Mouse (Mus musculus) kidney, embryonic 16.5 days (tissue): ENCODE results near the gene Usp49. TPM values are rescaled to one million over a fixed set of nuclear protein-coding genes. Genes with fewer than 3 reads are reported as not detected.
A peak's percentile ranks its signal among the peaks of the same experiment; 100 is the strongest.

Experiments used
- ATAC-seq: fragments of 200-750 bp; cut with Nextera tagmentation; 2 replicates; pipeline ENCODE4 v1.8.0; 2017; ENCODE audit warnings: moderate TSS enrichment; ENCODE audit not compliant: low FRiP score, low TSS enrichment
- H3K27ac ChIP-seq: fragments of 300-500 bp; sonication (generic); 2 replicates; pipeline ENCODE4 v1.5.1; 2014; ENCODE audit warnings: low read length
- H3K27me3 ChIP-seq: fragments of 300-500 bp; sonication (generic); 2 replicates; pipeline ENCODE4 v1.6.1; 2014; ENCODE audit warnings: low read length, control low read depth, mixed read lengths; ENCODE audit not compliant: insufficient read depth
- H3K36me3 ChIP-seq: fragments of 300-500 bp; sonication (generic); 2 replicates; pipeline ENCODE4 v1.6.1; 2014; ENCODE audit warnings: low read length, control low read depth, mixed read lengths; ENCODE audit not compliant: insufficient read depth
- H3K4me1 ChIP-seq: fragments of 300-500 bp; sonication (generic); 2 replicates; pipeline ENCODE4 v1.6.1; 2014; ENCODE audit warnings: low read length, control low read depth, mixed read lengths; ENCODE audit not compliant: insufficient read depth
- H3K4me2 ChIP-seq: fragments of 300-500 bp; sonication (generic); replicated peaks from 2 replicates; pipeline ENCODE4 v1.6.1; 2014; ENCODE audit warnings: low read depth, low read length
- H3K4me3 ChIP-seq: fragments of 300-500 bp; sonication (generic); 2 replicates; pipeline ENCODE4 v1.5.1; 2014; ENCODE audit warnings: mild to moderate bottlenecking, low read length
- H3K9ac ChIP-seq: fragments of 300-500 bp; sonication (generic); replicated peaks from 2 replicates; pipeline ENCODE4 v1.6.1; 2014; ENCODE audit warnings: low read length
- H3K9me3 ChIP-seq: fragments of 300-500 bp; sonication (generic); 2 replicates; pipeline ENCODE4 v1.6.1; 2016; ENCODE audit warnings: low read length, control low read depth
- WGBS: fragments of 180-500 bp; shearing (Covaris S2); extraction: QIAGEN DNeasy Blood & Tissue Kit; methylation state at CpG from one replicate; pipeline ENCODE4 v1.1.7; 2014; 5-methylcytosine and 5-hydroxymethylcytosine counted together
- polyA plus RNA-seq: library from polyadenylated mRNA; unstranded; fragments of >200 nt; fragmentation: Nextera tagmentation; extraction: Ambion mirVana; gene quantifications from 2 replicates; pipeline ENCODE4 v1.2.1, GENCODE M21; 2015

The Usp49 gene
- polyA plus RNA-seq, 1 experiment from 2014 or later, result 3.7 TPM

DNA sequence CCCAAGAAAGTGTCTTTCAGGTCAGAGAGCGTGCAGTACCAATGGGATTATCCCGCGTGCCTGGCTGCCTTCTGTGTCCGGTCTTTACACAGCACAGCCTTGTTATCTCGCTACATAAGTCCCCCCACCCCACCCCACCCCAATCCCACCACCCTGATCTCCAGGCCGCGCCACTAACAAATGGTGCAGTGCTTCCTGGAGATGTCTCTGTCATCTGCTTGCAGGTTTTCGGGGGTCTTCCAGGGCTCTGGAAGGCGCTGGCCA, 57.8 kb downstream of the Usp49 start, which contains the start of gene Tomm6:
TSS of gene Tomm6 (minus strand) at position 43 of the 264 bp plus-strand sequence.
- H3K27ac ChIP-seq, result peak within 1 kb of the TSS; percentile 72
- ATAC-seq, result no peak
- 0% methylated on average over 9 of the region's 9 CpGs for WGBS
- H3K4me1 ChIP-seq, result peaks cover 15% of the 10 kb centered on the region
- peaks cover 21% of the 10 kb centered on the region; the same call in 1 of the 2 replicates for H3K36me3 ChIP-seq
- H3K9me3 ChIP-seq, result no peaks in the 10 kb centered on the region
- no peaks in the 10 kb centered on the region for H3K27me3 ChIP-seq
- peak within 1 kb of the TSS; percentile 83 for H3K4me2 ChIP-seq
- peak within 1 kb of the TSS; percentile 83 for H3K9ac ChIP-seq
- H3K4me3 ChIP-seq, result peak within 1 kb of the TSS; percentile 75

GRCm38 (mm10) chr17:47688608-47689575, 58.4 kb downstream of the Usp49 start, which contains the start of gene Frs3:
TSS of gene Frs3 (plus strand) at chr17:47689030.
- Histone ChIP-seq H3K9me3 (no peaks in the 10 kb centered on the region), H3K9ac (peak within 1 kb of the TSS; percentile 83), H3K36me3 (peaks cover 19% of the 10 kb centered on the region; the same call in 1 of the 2 replicates), H3K4me3 (peak within 1 kb of the TSS; percentile 75), H3K4me1 (peaks cover 20% of the 10 kb centered on the region), H3K4me2 (peak within 1 kb of the TSS; percentile 83), H3K27me3 (no peaks in the 10 kb centered on the region), H3K27ac (peak within 1 kb of the TSS; percentile 72)
- 1% methylated on average over 57 of the region's 58 CpGs for WGBS
- peak; percentile 68 for ATAC-seq

GRCm38 (mm10) chr17:47689894-47690293, 59.4 kb downstream of the Usp49 start:
- Histone ChIP-seq H3K4me2 (peak overlapping the region; percentile 83; the same call in 1 of the 2 replicates), H3K9ac (no peak overlapping the region), H3K4me1 (peaks cover 26% of the 10 kb centered on the region), H3K27me3 (no peaks in the 10 kb centered on the region), H3K36me3 (peaks cover 11% of the 10 kb centered on the region; the same call in 1 of the 2 replicates), H3K9me3 (no peaks in the 10 kb centered on the region), H3K4me3 (peak overlapping the region; percentile 75), H3K27ac (no peak overlapping the region)
- WGBS, result 82% methylated on average over 8 of the region's 8 CpGs
- ATAC-seq, result no peak

- no peaks in the 10 kb centered on the region for H3K9me3 ChIP-seq
- WGBS, result 94% methylated on average over 3 of the region's 3 CpGs
- no peaks in the 10 kb centered on the region; the same call in 1 of the 2 replicates for H3K27me3 ChIP-seq
- H3K36me3 ChIP-seq, result no peaks in the 10 kb centered on the region
- H3K4me2 ChIP-seq, result no peak overlapping the region
- H3K9ac ChIP-seq, result no peak overlapping the region
- H3K4me1 ChIP-seq, result peaks cover 30% of the 10 kb centered on the region
- ATAC-seq, result no peak
- no peak overlapping the region for H3K4me3 ChIP-seq
- H3K27ac ChIP-seq, result no peak overlapping the region
These were observed 61.2 kb downstream of the Usp49 start for GRCm38 (mm10) chr17:47691650-47692049.

DNA sequence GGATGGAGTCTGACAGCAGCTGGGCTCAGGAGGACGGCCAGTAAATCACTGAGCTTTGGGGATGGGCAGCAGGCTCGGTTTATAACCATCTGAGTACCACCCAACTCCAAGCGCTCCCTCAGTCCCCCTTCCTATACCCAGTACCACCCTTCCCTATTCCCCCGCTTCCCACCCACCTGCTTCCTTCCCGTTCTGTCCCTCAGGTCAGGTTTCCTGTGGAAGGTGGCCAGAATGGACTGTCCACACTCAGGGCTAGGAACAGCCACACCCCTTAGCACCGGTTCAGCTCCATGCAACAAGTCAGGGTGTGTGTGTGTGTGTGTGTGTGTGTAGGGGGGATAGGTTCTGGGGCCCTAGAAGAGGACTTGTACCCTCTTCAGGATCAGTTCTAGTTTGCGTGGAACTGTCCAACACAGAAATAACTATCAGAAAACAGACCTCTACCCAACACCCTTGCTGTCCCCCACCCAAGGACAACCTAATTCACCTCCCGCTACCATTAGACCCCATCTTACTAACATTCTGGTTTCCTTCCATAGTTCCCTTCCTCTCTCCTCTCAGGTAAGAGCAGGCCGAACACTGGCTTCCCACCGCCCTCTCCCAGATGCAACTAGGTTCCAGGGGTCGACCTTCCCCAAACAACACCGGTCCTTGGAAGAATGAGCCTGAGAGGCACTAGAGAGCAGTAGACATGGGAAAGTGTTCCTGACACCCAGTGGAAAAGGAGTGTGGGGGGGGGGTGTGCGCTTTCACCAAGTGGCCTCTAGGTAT, 63.4 kb downstream of the Usp49 start:
- Histone ChIP-seq H3K4me2 (peak overlapping the region; percentile 83), H3K27me3 (no peaks in the 10 kb centered on the region; the same call in 1 of the 2 replicates), H3K9me3 (no peaks in the 10 kb centered on the region), H3K36me3 (no peaks in the 10 kb centered on the region), H3K4me3 (peak overlapping the region; percentile 74), H3K9ac (peak overlapping the region; percentile 85), H3K27ac (peak overlapping the region; percentile 74; the same call in 1 of the 2 replicates), H3K4me1 (peaks cover 24% of the 10 kb centered on the region)
- 31% methylated on average over 13 of the region's 13 CpGs for WGBS
- ATAC-seq, result no peak

- H3K27ac ChIP-seq, result peak within 1 kb of the TSS; percentile 74
These were observed 63.8 kb downstream of the Usp49 start, which contains the start of gene Gm21981 for GRCm38 (mm10) chr17:47694442-47694502. TSS of gene Gm21981 (minus strand) at chr17:47694455.

GRCm38 (mm10) chr17:47694503-47695336, 64.2 kb downstream of the Usp49 start, which contains the start of gene Prickle4:
TSS of gene Prickle4 (minus strand) at chr17:47694736.
- ATAC-seq, result peak; percentile 95
- Histone ChIP-seq H3K4me3 (peak within 1 kb of the TSS; percentile 74), H3K4me2 (peak within 1 kb of the TSS; percentile 83), H3K27ac (peak within 1 kb of the TSS; percentile 74), H3K27me3 (no peaks in the 10 kb centered on the region; the same call in 1 of the 2 replicates), H3K36me3 (no peaks in the 10 kb centered on the region), H3K4me1 (peaks cover 18% of the 10 kb centered on the region), H3K9ac (peak within 1 kb of the TSS; percentile 85), H3K9me3 (no peaks in the 10 kb centered on the region)
- WGBS, result under 1% methylated on average over 68 of the region's 82 CpGs

More at GRCm38 (mm10) chr17:47694442-47694502, 63.8 kb downstream of the Usp49 start, which contains the start of gene Gm21981:
- 0% methylated on average over 3 of the region's 3 CpGs for WGBS
- Histone ChIP-seq H3K4me3 (peak within 1 kb of the TSS; percentile 74), H3K27me3 (no peaks in the 10 kb centered on the region; the same call in 1 of the 2 replicates), H3K36me3 (no peaks in the 10 kb centered on the region), H3K9ac (peak within 1 kb of the TSS; percentile 85), H3K4me2 (peak within 1 kb of the TSS; percentile 83), H3K4me1 (peaks cover 22% of the 10 kb centered on the region), H3K9me3 (no peaks in the 10 kb centered on the region)
- ATAC-seq, result no peak

DNA sequence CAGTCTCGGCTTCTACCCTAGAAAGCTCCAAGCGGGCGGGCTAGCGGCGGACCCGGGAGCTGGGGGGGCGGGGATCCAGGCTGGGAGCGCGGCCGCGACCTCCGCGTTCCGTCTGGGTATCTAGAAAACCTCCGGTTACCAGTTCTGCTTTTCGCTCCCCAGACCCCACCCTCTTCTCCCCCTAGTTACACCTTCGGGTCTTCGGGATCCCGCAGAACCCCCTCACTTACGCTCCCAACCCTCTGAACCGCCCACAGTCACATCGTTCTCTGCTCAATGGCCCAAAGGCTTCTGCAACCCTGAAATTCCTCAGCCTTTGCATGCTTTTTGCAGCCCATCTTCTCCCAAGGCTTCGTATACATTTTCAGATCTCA, 64.8 kb downstream of the Usp49 start:
- Histone ChIP-seq H3K4me1 (peaks cover 16% of the 10 kb centered on the region), H3K27ac (peak overlapping the region; percentile 74; the same call in 1 of the 2 replicates)

GRCm38 (mm10) chr17:47698156-47698555, 67.7 kb downstream of the Usp49 start:
- Histone ChIP-seq H3K4me1 (peaks cover 20% of the 10 kb centered on the region), H3K27me3 (peaks cover 2% of the 10 kb centered on the region; the same call in 1 of the 2 replicates), H3K36me3 (peaks cover 16% of the 10 kb centered on the region), H3K9me3 (no peaks in the 10 kb centered on the region), H3K4me2 (no peak overlapping the region), H3K27ac (peak overlapping the region; percentile 40; the same call in 1 of the 2 replicates), H3K4me3 (no peak overlapping the region), H3K9ac (no peak overlapping the region)
- ATAC-seq, result no peak
- WGBS, result 78% methylated on average over 10 of the region's 10 CpGs

More for the DNA sequence above, 64.8 kb downstream of the Usp49 start:
- H3K9me3 ChIP-seq, result no peaks in the 10 kb centered on the region
- WGBS, result 0% methylated on average over 21 of the region's 23 CpGs
- ATAC-seq, result no peak
- H3K36me3 ChIP-seq, result peaks cover 3% of the 10 kb centered on the region; the same call in 1 of the 2 replicates
- peak overlapping the region; percentile 85 for H3K9ac ChIP-seq
- H3K27me3 ChIP-seq, result no peaks in the 10 kb centered on the region; the same call in 1 of the 2 replicates
- peak overlapping the region; percentile 83 for H3K4me2 ChIP-seq
- H3K4me3 ChIP-seq, result peak overlapping the region; percentile 74
